Mouse (Mus musculus) liver, embryonic 11.5 days (tissue): ENCODE measurements around the gene Anxa11. TPM values are rescaled to one million over a fixed set of nuclear protein-coding genes. Genes with fewer than 3 reads are reported as not detected.
"Not testable (repeated sequence)": the region's sequence is repeated elsewhere in the genome, so short reads cannot be mapped to it uniquely, and the experiment has no call there.

ENCODE experiments used
- ATAC-seq: fragments of 200-750 bp; cut with Nextera tagmentation; replicated peaks from 2 replicates; pipeline ENCODE4 v1.8.0; 2017; ENCODE audit warnings: moderate number of reproducible peaks, mild to moderate bottlenecking, moderate TSS enrichment, moderate library complexity; ENCODE audit not compliant: low FRiP score
- DNase-seq: peaks from one replicate; pipeline ENCODE4 v3.0.0-alpha.2; 2017; ENCODE audit warnings: low spot score
- H3K27ac ChIP-seq: fragments of 300-500 bp; sonication (generic); 2 replicates; pipeline ENCODE4 v1.5.1; 2014; ENCODE audit warnings: mild to moderate bottlenecking, low read depth, low read length, control low read depth
- H3K27me3 ChIP-seq: fragments of 300-500 bp; sonication (generic); replicated peaks from 2 replicates; pipeline ENCODE4 v1.6.1; 2014; ENCODE audit warnings: low read length, mixed read lengths; ENCODE audit not compliant: control insufficient read depth, insufficient read depth
- H3K36me3 ChIP-seq: fragments of 300-500 bp; sonication (generic); 2 replicates; pipeline ENCODE4 v1.6.1; 2014; ENCODE audit warnings: mild to moderate bottlenecking, low read length, moderate library complexity, mixed read lengths; ENCODE audit not compliant: control insufficient read depth, insufficient read depth
- H3K4me1 ChIP-seq: fragments of 300-500 bp; sonication (generic); replicated peaks from 2 replicates; pipeline ENCODE4 v1.6.1; 2014; ENCODE audit warnings: low read length, mixed read lengths; ENCODE audit not compliant: control insufficient read depth, insufficient read depth
- H3K4me2 ChIP-seq: fragments of 300-500 bp; sonication (generic); 2 replicates; pipeline ENCODE4 v1.6.1; 2014; ENCODE audit warnings: mild to moderate bottlenecking, control low read depth, moderate library complexity
- H3K4me3 ChIP-seq: fragments of 300-500 bp; sonication (generic); 2 replicates; pipeline ENCODE4 v1.5.1; 2014; ENCODE audit warnings: low read depth, low read length, control low read depth
- H3K9ac ChIP-seq: fragments of 300-500 bp; sonication (generic); 2 replicates; pipeline ENCODE4 v1.6.1; 2014; ENCODE audit warnings: low read depth, low read length, control low read depth
- H3K9me3 ChIP-seq: fragments of 300-500 bp; sonication (generic); 2 replicates; pipeline ENCODE4 v1.6.1; 2016; ENCODE audit warnings: low read length, inconsistent platforms, mixed read lengths; ENCODE audit not compliant: control insufficient read depth
- WGBS: fragments of 180-500 bp; shearing (Covaris S2); extraction: QIAGEN DNeasy Blood & Tissue Kit; methylation state at CpG from one replicate; pipeline ENCODE4 v1.1.7; 2014; 5-methylcytosine and 5-hydroxymethylcytosine counted together
- polyA plus RNA-seq: library from polyadenylated mRNA; unstranded; fragments of >200 nt; fragmentation: Nextera tagmentation; extraction: Ambion mirVana; gene quantifications from 2 replicates; pipeline ENCODE4 v1.2.1, GENCODE M21; 2014

Gene Anxa11
- polyA plus RNA-seq, 1 experiment from 2014 or later: 13.1 TPM

GRCm38 (mm10) chr14:25895686-25896085 is 53.7 kb downstream of the Anxa11 start:
- H3K9me3 ChIP-seq, DNase-seq, H3K4me3 ChIP-seq, H3K9ac ChIP-seq, H3K4me1 ChIP-seq, ATAC-seq, H3K36me3 ChIP-seq, H3K27me3 ChIP-seq, H3K27ac ChIP-seq, H3K4me2 ChIP-seq: not testable (repeated sequence)
- no CpG with 5 or more reads among the region's 7 CpGs for WGBS

DNA sequence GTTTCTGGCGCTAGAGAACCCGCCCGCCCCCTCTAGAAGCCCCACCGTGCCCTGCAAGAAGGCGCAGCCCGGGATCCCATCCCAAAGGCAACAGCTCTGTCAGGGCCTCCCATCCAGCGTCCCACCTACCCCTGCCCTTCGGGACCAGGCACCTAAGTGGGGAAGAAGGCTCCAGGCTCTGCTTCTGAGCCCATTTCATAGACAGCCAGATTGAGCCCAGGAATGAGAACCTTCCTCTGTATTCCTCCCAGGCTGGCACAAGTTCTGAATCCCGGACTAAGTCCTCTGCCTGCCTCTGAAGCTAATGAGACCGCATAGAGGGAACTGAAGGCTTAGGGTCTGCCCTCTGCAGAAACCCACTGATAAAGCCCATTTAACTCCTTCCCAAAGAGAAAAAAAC is 61.0 kb downstream of the Anxa11 start, which contains the start of gene Plac9a:
Gene Plac9a (minus strand): TSS at position 101 of the 400 bp plus-strand sequence.
- not testable (repeated sequence) for H3K4me1 ChIP-seq, H3K9ac ChIP-seq, H3K4me2 ChIP-seq, H3K27ac ChIP-seq, H3K27me3 ChIP-seq, H3K9me3 ChIP-seq, H3K36me3 ChIP-seq, H3K4me3 ChIP-seq, DNase-seq, ATAC-seq
- no CpG with 5 or more reads among the region's 10 CpGs for WGBS

- H3K9me3 ChIP-seq, H3K4me3 ChIP-seq, H3K36me3 ChIP-seq, H3K27me3 ChIP-seq, H3K4me2 ChIP-seq, DNase-seq, ATAC-seq, H3K27ac ChIP-seq, H3K4me1 ChIP-seq, H3K9ac ChIP-seq: not testable (repeated sequence)
- 43% methylated on average over 1 of the region's 5 CpGs for WGBS
Observed at GRCm38 (mm10) chr14:25905243-25905642, 63.3 kb downstream of the Anxa11 start.

DNA sequence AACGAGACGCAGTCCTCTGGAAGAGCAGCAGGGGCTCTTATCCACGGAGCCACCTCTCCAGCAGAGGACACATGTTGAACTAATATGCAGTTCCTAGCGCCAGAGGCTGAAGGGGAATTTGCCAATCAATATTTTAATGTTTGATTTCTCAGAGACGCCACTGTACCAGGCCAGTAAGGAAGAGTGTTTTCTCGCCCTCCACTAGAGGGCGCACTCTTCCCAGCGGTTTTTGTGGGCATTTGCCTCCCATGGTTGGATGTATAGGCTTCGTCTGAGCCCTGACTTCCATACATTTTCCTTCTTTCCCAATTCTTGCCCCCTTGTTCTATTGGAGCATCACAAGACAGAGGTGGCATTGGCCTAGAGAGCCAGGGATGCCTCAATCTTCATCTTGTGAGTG is 65.3 kb downstream of the Anxa11 start:
- H3K9me3 ChIP-seq, ATAC-seq: not testable (repeated sequence)
- no CpG with 5 or more reads among the region's 9 CpGs for WGBS

GRCm38 (mm10) chr14:25908976-25909375 is 67.0 kb downstream of the Anxa11 start:
- WGBS: no CpG with 5 or more reads among the region's 8 CpGs
- not testable (repeated sequence) for H3K4me3 ChIP-seq, H3K27ac ChIP-seq, ATAC-seq, H3K4me2 ChIP-seq, H3K4me1 ChIP-seq, DNase-seq, H3K9ac ChIP-seq, H3K36me3 ChIP-seq, H3K9me3 ChIP-seq, H3K27me3 ChIP-seq

More for the DNA sequence above, 65.3 kb downstream of the Anxa11 start:
- H3K4me2 ChIP-seq, H3K36me3 ChIP-seq, H3K4me1 ChIP-seq, DNase-seq, H3K9ac ChIP-seq, H3K27ac ChIP-seq, H3K4me3 ChIP-seq, H3K27me3 ChIP-seq: not testable (repeated sequence)

DNA sequence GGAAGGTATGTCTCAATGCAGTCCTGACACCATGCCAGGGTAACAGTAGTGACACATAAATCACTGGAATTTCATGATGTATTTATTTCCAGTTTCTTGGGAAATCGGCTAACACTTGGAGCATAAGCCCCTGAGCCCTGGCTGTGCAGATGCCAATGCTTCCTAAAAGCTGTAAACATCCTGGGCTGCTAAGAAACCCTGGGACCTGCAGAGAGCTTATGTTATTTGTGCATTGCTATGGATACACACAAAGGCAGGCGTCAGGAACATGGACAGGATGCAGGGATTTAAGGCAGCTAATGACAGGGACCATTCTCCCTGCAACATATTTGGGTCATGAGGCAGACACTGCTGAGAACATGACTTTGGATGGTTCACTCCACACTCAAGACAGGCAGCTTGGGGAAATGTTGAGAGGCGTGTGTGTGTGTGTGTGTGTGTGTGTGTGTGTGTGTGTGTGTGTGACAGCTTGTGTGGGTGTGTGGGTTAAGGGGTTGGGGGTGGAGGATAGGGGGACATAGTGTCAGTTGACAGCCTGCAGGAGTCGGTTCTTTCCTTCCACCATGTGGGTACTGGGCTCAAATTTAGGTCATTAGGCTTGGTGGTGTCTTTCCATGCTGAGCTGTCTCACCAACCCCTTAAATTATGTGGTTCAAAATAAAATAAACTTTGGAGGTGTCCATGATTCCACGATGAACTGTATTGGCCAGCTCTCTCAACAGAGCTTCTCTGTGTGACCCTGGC is 76.6 kb downstream of the Anxa11 start:
- H3K9ac ChIP-seq, H3K27ac ChIP-seq, DNase-seq, H3K36me3 ChIP-seq, H3K4me1 ChIP-seq, ATAC-seq, H3K4me2 ChIP-seq, H3K4me3 ChIP-seq, H3K9me3 ChIP-seq, H3K27me3 ChIP-seq: not testable (repeated sequence)
- no CpG with 5 or more reads among the region's 5 CpGs for WGBS

DNA sequence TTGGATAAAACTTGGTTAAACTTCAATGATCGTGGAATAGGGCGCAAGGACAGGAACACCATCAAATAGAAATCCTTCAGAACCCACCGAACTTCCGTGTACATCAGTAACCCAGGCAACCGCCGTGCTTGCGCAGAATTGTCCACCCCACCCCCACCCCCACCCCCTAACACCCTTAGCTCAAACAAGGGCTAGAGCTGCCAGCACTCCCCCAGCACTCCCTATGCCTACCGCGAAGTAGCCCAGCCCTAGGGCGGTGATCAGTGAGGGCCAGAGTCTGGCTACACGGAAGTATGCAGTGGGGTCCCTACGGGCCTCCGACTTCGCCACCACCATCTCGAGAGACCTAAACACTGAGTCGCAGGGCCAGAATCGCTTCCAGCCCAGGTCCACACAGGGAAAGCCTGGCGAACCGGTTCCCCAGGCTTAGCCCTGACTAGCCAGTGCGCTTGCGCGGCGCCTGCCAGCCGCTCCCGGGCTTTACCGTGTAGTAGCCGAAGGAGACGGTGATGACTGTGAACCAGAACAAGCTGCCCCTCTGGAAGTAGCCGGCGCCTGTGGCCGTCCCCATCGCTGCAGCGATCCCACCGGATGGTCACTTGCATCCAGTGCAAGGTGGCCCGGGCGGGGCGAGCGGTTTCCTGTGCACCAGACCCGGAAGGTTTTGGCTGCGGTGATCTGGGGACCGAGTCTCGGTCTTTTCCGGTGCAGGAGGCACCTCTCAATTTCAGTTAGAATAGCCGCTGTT is 85.0 kb downstream of the Anxa11 start:
- peak; percentile 73 for ATAC-seq

GRCm38 (mm10) chr14:25927562-25927881 is 85.6 kb downstream of the Anxa11 start, which contains the start of gene Tmem254a:
TSS of gene Tmem254a (minus strand) at chr14:25927672.
- H3K9ac ChIP-seq, H3K36me3 ChIP-seq, H3K9me3 ChIP-seq, DNase-seq, H3K4me3 ChIP-seq, H3K27me3 ChIP-seq, H3K4me1 ChIP-seq, H3K4me2 ChIP-seq, H3K27ac ChIP-seq: not testable (repeated sequence)
- ATAC-seq: peak; percentile 80
- WGBS: no CpG with 5 or more reads among the region's 10 CpGs

More for the DNA sequence above, 85.0 kb downstream of the Anxa11 start:
- not testable (repeated sequence) for H3K27ac ChIP-seq, DNase-seq, H3K9ac ChIP-seq, H3K4me1 ChIP-seq, H3K36me3 ChIP-seq, H3K4me3 ChIP-seq, H3K27me3 ChIP-seq, H3K4me2 ChIP-seq, H3K9me3 ChIP-seq
- WGBS: no CpG with 5 or more reads among the region's 44 CpGs
